Mouse (Mus musculus): Measurements from ENCODE around the gene Ppp2r3a.

DNA sequence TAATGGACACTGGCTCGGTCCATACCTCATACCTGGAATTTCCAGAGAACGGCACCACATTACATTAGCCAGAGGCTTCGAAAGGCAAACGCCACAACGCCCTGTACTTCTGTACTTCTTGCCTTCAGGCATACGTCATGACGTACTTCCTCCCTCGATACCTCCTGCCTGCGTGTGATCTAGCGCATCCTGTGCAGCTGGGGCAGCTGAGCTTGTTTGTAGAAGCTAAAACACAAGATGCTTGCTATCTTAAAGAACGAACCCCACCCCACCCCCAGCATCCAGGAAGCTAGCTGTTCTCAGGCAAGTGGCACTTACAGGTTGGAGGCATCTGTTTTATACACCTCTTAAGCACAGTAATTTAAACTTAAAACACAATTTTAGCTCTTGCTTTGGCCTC is 190.6 kb downstream of the Ppp2r3a start:
- no peak for TF ChIP-seq POLR2A (IDR thresholded peaks at IDR 0.05; ENCODE audit: control insufficient read depth, extremely low read depth, insufficient read depth, low read length, poor library complexity)
- TF ChIP-seq CTCF (IDR thresholded peaks at IDR 0.05; ENCODE audit: borderline replicate concordance, control insufficient read depth, extremely low read depth, insufficient read depth, low read length, poor library complexity) = no peak

All from thymus, adult 2 months (tissue).